Mouse (Mus musculus) embryonic fibroblast, embryonic 13.5 days (primary cell): ENCODE measurements around the gene Limk2.

ENCODE experiments used
- CTCF ChIP-seq: IDR thresholded peaks from 2 replicates; pipeline ENCODE4 v1.5.1; 2011; ENCODE audit warnings: mild to moderate bottlenecking, control low read depth, low read length, moderate library complexity, borderline replicate concordance; ENCODE audit not compliant: insufficient read depth
- POLR2A ChIP-seq: IDR thresholded peaks from 2 replicates; pipeline ENCODE4 v1.6.1; 2011; ENCODE audit warnings: low read depth, mild to moderate bottlenecking, control low read depth, low read length, moderate library complexity

DNA sequence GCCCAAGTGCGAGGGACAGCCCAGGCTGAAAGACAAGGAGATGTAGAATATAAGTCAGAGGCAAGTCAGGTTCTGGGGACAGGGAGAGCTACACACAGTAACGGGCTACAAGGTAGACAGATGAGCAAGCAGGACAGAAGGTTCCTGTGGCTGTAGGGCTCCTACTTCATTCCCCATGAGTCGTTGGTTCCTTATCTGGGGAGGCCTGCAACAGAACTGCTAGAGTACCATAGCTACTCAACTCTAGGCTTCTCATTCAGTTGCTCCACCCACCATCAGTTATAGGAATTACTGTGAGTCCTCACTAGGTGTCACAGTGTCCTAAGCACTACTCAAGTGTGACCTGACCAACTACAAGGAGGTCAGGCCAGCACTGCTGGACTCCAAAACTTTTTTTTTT lies 6.0 kb downstream of the Limk2 start:
- TF ChIP-seq CTCF (no peak), POLR2A (no peak)
